Mouse (Mus musculus) layer of hippocampus, adult 8-10 months (tissue): ENCODE measurements around the gene Gm4846. TPM values are rescaled to one million over a fixed set of nuclear protein-coding genes. Genes with fewer than 3 reads are reported as not detected.
"Not testable (repeated sequence)": the region's sequence is repeated elsewhere in the genome, so short reads cannot be mapped to it uniquely, and the experiment has no call there.

Experiments
- DNase-seq, 2 experiments: peaks; one replicate each; pipeline ENCODE4 v3.0.0; 2022; ENCODE audit warnings: low spot score in 2 of 2
- total RNA-seq, 4 experiments: library from RNA; stranded (reverse); gene quantifications; 2 replicates each; pipeline ENCODE4 v1.2.4; 2022

Gene Gm4846
- total RNA-seq = not detected

GRCm38 (mm10) chr1:166497488-166497887 lies at the start of gene Gm4846:
Gene Gm4846 (minus strand): TSS chr1:166497588.
- DNase-seq = not testable (repeated sequence)

DNA sequence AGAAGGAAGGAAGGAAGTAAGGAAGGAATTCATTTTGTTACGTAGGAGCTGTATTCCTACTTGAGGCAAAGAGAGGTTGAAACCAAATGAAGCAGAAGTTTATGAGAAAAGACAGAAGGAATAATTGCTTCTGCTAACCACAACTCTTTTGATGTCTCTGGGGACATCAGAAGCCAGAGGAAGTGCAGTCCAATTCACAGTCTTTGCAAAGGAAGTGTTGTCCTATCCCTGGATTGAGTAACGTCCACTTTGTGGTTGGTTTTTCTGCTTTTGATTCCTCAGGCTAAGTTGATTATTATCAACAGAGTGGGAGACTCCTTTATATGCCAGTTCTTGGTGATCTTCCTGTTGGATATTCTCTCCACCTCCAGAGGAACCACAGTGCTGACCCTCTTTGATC lies 34.1 kb upstream of the Gm4846 start:
- DNase-seq = not testable (repeated sequence)

- DNase-seq = not testable (repeated sequence)
These were observed 27.3 kb upstream of the Gm4846 start for GRCm38 (mm10) chr1:166524709-166525108.

- not testable (repeated sequence) for DNase-seq
These were observed 22.2 kb upstream of the Gm4846 start for GRCm38 (mm10) chr1:166519626-166520025.

- no peak for DNase-seq
These were observed 19.2 kb upstream of the Gm4846 start for GRCm38 (mm10) chr1:166516556-166516955.

GRCm38 (mm10) chr1:166504206-166504605 lies 6.8 kb upstream of the Gm4846 start:
- DNase-seq = not testable (repeated sequence)

DNA sequence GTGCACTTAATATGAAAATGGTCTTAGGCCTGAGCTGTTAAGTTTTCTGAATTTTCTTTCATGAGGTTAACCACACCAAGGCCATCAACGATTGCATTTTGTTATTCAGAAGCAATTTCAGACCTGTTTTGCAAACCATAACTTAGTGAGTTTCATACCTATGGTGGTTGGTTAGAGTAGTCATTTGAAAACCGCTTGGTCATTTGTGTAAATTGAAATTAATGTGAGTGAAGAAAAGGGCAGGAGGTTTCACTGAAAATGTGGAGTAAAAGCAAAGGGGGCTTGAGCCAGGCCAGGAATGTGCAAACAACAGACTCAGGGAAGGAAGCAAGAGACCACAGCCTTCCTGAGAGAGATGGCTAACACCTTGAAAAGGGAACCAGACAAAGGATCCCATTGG lies 17.9 kb downstream of the Gm4846 start:
- no peak for DNase-seq

- no peak for DNase-seq
These were observed 30.2 kb downstream of the Gm4846 start for GRCm38 (mm10) chr1:166467172-166467571.

DNA sequence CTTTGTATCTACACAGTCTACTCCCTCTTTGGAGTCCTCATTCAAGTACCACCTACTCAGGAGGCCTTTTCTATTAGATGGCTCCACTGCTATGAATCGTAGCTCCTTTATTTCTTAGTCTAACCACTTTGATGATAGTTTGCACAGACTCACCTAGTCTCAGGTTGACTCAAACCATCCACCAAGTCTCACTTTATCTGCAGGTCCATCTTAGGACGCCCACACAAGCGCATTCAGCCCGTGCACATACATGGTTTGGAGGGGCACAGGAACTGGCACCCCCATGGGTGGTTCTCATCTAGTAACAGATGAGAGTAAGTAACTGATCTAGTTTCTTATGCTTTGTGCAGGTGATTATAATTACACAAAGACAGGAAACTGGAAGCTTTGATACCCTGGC lies 34.8 kb downstream of the Gm4846 start:
- no peak for DNase-seq

DNA sequence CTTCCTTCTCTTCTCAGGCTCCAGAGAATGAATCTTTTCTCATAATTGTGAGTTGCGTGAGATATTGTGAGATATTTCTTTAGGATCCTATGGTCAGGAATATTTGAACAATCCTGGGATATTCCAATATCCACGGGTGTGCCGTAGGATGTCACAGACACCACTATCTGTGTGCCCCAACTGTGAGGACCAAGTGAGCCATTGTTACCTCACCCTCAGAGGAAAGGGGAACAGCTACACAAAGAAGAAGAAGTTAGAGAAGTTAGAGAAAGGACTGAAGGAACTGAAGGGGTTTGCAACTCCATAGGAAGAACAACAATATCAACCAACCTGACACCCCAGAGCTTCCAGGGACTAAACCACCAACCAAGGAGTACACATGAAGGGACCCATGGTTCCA lies 55.4 kb downstream of the Gm4846 start:
- DNase-seq = no peak

DNA sequence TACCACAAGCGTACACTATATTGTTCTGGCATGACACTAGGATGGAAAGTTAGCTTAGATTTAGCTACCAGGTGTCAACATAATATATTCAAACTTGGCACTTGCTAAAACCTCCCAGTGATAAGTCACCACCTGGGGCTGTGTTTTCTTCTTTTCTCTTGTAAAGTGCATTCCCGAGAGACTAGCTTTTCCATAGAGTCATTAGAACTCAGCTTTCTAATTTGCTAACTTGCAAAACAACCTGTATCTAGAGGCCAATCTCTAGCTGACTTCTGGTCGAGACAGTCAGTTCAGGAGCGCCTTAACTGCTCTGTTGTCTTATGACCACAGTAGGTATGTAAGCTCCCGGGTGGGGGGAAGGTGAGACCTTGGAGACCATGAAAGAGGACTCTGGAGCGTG lies 58.0 kb downstream of the Gm4846 start:
- DNase-seq = no peak

Other genes with a start within 250 kb of the Gm4846 start
- 10 to 100 TPM; 72.0 to 77.5 (median 74.7) TPM for gene Ildr2, start 243.4 kb downstream of the Gm4846 start, total RNA-seq
- gene Tada1, start 118.5 kb downstream of the Gm4846 start, total RNA-seq = 10 to 100 TPM; 36.5 to 41.8 (median 39.3) TPM
- gene Pogk, start 87.7 kb downstream of the Gm4846 start, total RNA-seq = 10 to 100 TPM; 34.0 to 35.0 (median 34.4) TPM
- gene Gm4847, start 150.1 kb upstream of the Gm4846 start, total RNA-seq = not detected
- gene Fmo9, start 184.3 kb upstream of the Gm4846 start, total RNA-seq = not detected